Mouse (Mus musculus): ENCODE results near the gene Dr1. TPM values are rescaled to one million over a fixed set of nuclear protein-coding genes. Genes with fewer than 3 reads are reported as not detected.

The Dr1 gene
- polyA plus RNA-seq (2014; fragmentation: Illumina TruSeq; extraction: RNeasy Lipid Tissue Mini Kit (QIAGEN cat#74804); ENCODE audit: low replicate concordance): 138 TPM

GRCm38 (mm10) chr5:108268127-108269062 is at the start of gene Dr1:
Gene Dr1 (plus strand): TSS chr5:108268897.

GRCm38 (mm10) chr5:108312224-108313064 is 43.7 kb downstream of the Dr1 start, which contains the start of gene Pigg:
Gene Pigg (plus strand): TSS chr5:108312609.

Other genes with a start within 250 kb of the Dr1 start
- gene Mtf2, start 203.2 kb upstream of the Dr1 start, polyA plus RNA-seq (2014; fragmentation: Illumina TruSeq; extraction: RNeasy Lipid Tissue Mini Kit (QIAGEN cat#74804); ENCODE audit: low replicate concordance): 54.6 TPM
- 68.2 TPM for gene Tmed5, start 136.3 kb upstream of the Dr1 start, polyA plus RNA-seq (2014; fragmentation: Illumina TruSeq; extraction: RNeasy Lipid Tissue Mini Kit (QIAGEN cat#74804); ENCODE audit: low replicate concordance)
- 5.7 TPM for gene Ccdc18, start 136.0 kb upstream of the Dr1 start, polyA plus RNA-seq (2014; fragmentation: Illumina TruSeq; extraction: RNeasy Lipid Tissue Mini Kit (QIAGEN cat#74804); ENCODE audit: low replicate concordance)
- gene Pigg, start 43.7 kb downstream of the Dr1 start, polyA plus RNA-seq (2014; fragmentation: Illumina TruSeq; extraction: RNeasy Lipid Tissue Mini Kit (QIAGEN cat#74804); ENCODE audit: low replicate concordance): 21.4 TPM
- not detected for gene Gm42517, start 99.0 kb downstream of the Dr1 start, polyA plus RNA-seq (2014; fragmentation: Illumina TruSeq; extraction: RNeasy Lipid Tissue Mini Kit (QIAGEN cat#74804); ENCODE audit: low replicate concordance)
- gene Pde6b, start 119.5 kb downstream of the Dr1 start, polyA plus RNA-seq (2014; fragmentation: Illumina TruSeq; extraction: RNeasy Lipid Tissue Mini Kit (QIAGEN cat#74804); ENCODE audit: low replicate concordance): not detected
- 69.8 TPM for gene Atp5k, start 165.6 kb downstream of the Dr1 start, polyA plus RNA-seq (2014; fragmentation: Illumina TruSeq; extraction: RNeasy Lipid Tissue Mini Kit (QIAGEN cat#74804); ENCODE audit: low replicate concordance)
- 0.74 TPM for gene Mfsd7a, start 180.0 kb downstream of the Dr1 start, polyA plus RNA-seq (2014; fragmentation: Illumina TruSeq; extraction: RNeasy Lipid Tissue Mini Kit (QIAGEN cat#74804); ENCODE audit: low replicate concordance)
- gene Pcgf3, start 192.3 kb downstream of the Dr1 start, polyA plus RNA-seq (2014; fragmentation: Illumina TruSeq; extraction: RNeasy Lipid Tissue Mini Kit (QIAGEN cat#74804); ENCODE audit: low replicate concordance): 35.9 TPM